Mouse (Mus musculus) limb, embryonic 11.5 days (tissue): ENCODE measurements around the gene D630045J12Rik. TPM values are rescaled to one million over a fixed set of nuclear protein-coding genes. Genes with fewer than 3 reads are reported as not detected.

Experiments used
- ATAC-seq: fragments of 200-750 bp; cut with Nextera tagmentation; 2 replicates; pipeline ENCODE4 v1.8.0; 2017; ENCODE audit warnings: low read depth; ENCODE audit not compliant: insufficient number of reproducible peaks, low FRiP score, low TSS enrichment
- DNase-seq: peaks from one replicate; pipeline ENCODE4 v3.0.0-alpha.2; 2015; ENCODE audit warnings: low spot score
- H3K27ac ChIP-seq: fragments of 300-500 bp; sonication (generic); replicated peaks from 2 replicates; pipeline ENCODE4 v1.5.1; 2014; ENCODE audit warnings: low read depth, mild to moderate bottlenecking, low read length
- H3K27me3 ChIP-seq: fragments of 300-500 bp; sonication (generic); 2 replicates; pipeline ENCODE4 v1.6.1; 2014; ENCODE audit warnings: mild to moderate bottlenecking, low read length, mixed read lengths; ENCODE audit not compliant: control insufficient read depth, insufficient read depth
- H3K36me3 ChIP-seq: fragments of 300-500 bp; sonication (generic); 2 replicates; pipeline ENCODE4 v1.6.1; 2014; ENCODE audit warnings: mild to moderate bottlenecking, low read length, moderate library complexity, mixed read lengths; ENCODE audit not compliant: control insufficient read depth, insufficient read depth
- H3K4me1 ChIP-seq: fragments of 300-500 bp; sonication (generic); 2 replicates; pipeline ENCODE4 v1.6.1; 2014; ENCODE audit warnings: low read length, mixed read lengths; ENCODE audit not compliant: control insufficient read depth, insufficient read depth
- H3K4me2 ChIP-seq: fragments of 300-500 bp; sonication (generic); 2 replicates; pipeline ENCODE4 v1.6.1; 2014; ENCODE audit warnings: low read depth, mild to moderate bottlenecking, moderate library complexity; ENCODE audit not compliant: severe bottlenecking
- H3K4me3 ChIP-seq: fragments of 300-500 bp; sonication (generic); 2 replicates; pipeline ENCODE4 v1.5.1; 2014; ENCODE audit warnings: low read depth, low read length
- H3K9ac ChIP-seq: fragments of 300-500 bp; sonication (generic); 2 replicates; pipeline ENCODE4 v1.6.1; 2014; ENCODE audit warnings: mild to moderate bottlenecking, low read length
- H3K9me3 ChIP-seq: fragments of 300-500 bp; sonication (generic); 2 replicates; pipeline ENCODE4 v1.6.1; 2016; ENCODE audit warnings: low read length; ENCODE audit not compliant: control insufficient read depth
- WGBS: fragments of 180-500 bp; shearing (Covaris S2); extraction: QIAGEN DNeasy Blood & Tissue Kit; methylation state at CpG from one replicate; pipeline ENCODE4 v1.1.7; 2014; 5-methylcytosine and 5-hydroxymethylcytosine counted together
- polyA plus RNA-seq: library from polyadenylated mRNA; unstranded; fragments of >200 nt; fragmentation: Nextera tagmentation; extraction: Ambion mirVana; gene quantifications from 2 replicates; pipeline ENCODE4 v1.2.1, GENCODE M21; 2014

The D630045J12Rik gene
- polyA plus RNA-seq, 1 experiment from 2014 or later = 11.1 TPM

GRCm38 (mm10) chr6:38264466-38264865, 10.7 kb upstream of the D630045J12Rik start:
- ATAC-seq (no peak), DNase-seq (no peak)
- Histone ChIP-seq H3K4me3 (no peak overlapping the region), H3K27me3 (no peaks in the 10 kb centered on the region), H3K4me1 (no peaks in the 10 kb centered on the region), H3K9me3 (no peaks in the 10 kb centered on the region), H3K27ac (no peak overlapping the region), H3K36me3 (no peaks in the 10 kb centered on the region), H3K9ac (no peak overlapping the region), H3K4me2 (no peak overlapping the region)
- WGBS = 75% methylated on average over 7 of the region's 7 CpGs

- no peaks in the 10 kb centered on the region for H3K36me3 ChIP-seq
- WGBS = 70% methylated on average over 5 of the region's 5 CpGs
- no peaks in the 10 kb centered on the region for H3K27me3 ChIP-seq
- no peak overlapping the region for H3K4me2 ChIP-seq
- ATAC-seq = no peak
- no peak overlapping the region for H3K4me3 ChIP-seq
- no peaks in the 10 kb centered on the region for H3K9me3 ChIP-seq
- H3K27ac ChIP-seq = no peak overlapping the region
- no peaks in the 10 kb centered on the region for H3K4me1 ChIP-seq
- no peak for DNase-seq
- no peak overlapping the region for H3K9ac ChIP-seq
Measured at GRCm38 (mm10) chr6:38263393-38264159, 9.8 kb upstream of the D630045J12Rik start.

GRCm38 (mm10) chr6:38261877-38262276, 8.1 kb upstream of the D630045J12Rik start:
- Histone ChIP-seq H3K4me2 (no peak overlapping the region), H3K9ac (no peak overlapping the region), H3K27ac (no peak overlapping the region), H3K27me3 (no peaks in the 10 kb centered on the region), H3K36me3 (no peaks in the 10 kb centered on the region), H3K9me3 (no peaks in the 10 kb centered on the region), H3K4me1 (no peaks in the 10 kb centered on the region), H3K4me3 (no peak overlapping the region)
- DNase-seq (no peak), ATAC-seq (no peak)
- 72% methylated on average over 4 of the region's 4 CpGs for whole genome bisulfite sequencing

- WGBS = 94% methylated on average over 8 of the region's 8 CpGs
- H3K9me3 ChIP-seq = no peaks in the 10 kb centered on the region
- no peaks in the 10 kb centered on the region for H3K27me3 ChIP-seq
- H3K4me2 ChIP-seq = no peak overlapping the region
- ATAC-seq (no peak), DNase-seq (no peak)
- H3K4me3 ChIP-seq = no peak overlapping the region
- H3K9ac ChIP-seq = no peak overlapping the region
- no peaks in the 10 kb centered on the region for H3K36me3 ChIP-seq
- H3K27ac ChIP-seq = no peak overlapping the region
- peaks cover 6% of the 10 kb centered on the region for H3K4me1 ChIP-seq
Measured at GRCm38 (mm10) chr6:38257506-38257905, 3.7 kb upstream of the D630045J12Rik start.

- WGBS = 87% methylated on average over 4 of the region's 4 CpGs
Measured at GRCm38 (mm10) chr6:38256793-38257192, 3.0 kb upstream of the D630045J12Rik start.

GRCm38 (mm10) chr6:38255794-38256193, 2.0 kb upstream of the D630045J12Rik start:
- no peaks in the 10 kb centered on the region for H3K27me3 ChIP-seq
- no peak overlapping the region for H3K27ac ChIP-seq
- no peak overlapping the region for H3K4me3 ChIP-seq
- no peak for ATAC-seq
- no peak overlapping the region for H3K9ac ChIP-seq
- 63% methylated on average over 2 of the region's 2 CpGs for WGBS
- H3K4me1 ChIP-seq = peaks cover 18% of the 10 kb centered on the region
- no peaks in the 10 kb centered on the region for H3K36me3 ChIP-seq
- H3K9me3 ChIP-seq = no peaks in the 10 kb centered on the region
- H3K4me2 ChIP-seq = no peak overlapping the region
- DNase-seq = no peak

More at GRCm38 (mm10) chr6:38256793-38257192, 3.0 kb upstream of the D630045J12Rik start:
- DNase-seq (no peak), ATAC-seq (no peak)
- Histone ChIP-seq H3K36me3 (no peaks in the 10 kb centered on the region), H3K9me3 (no peaks in the 10 kb centered on the region), H3K27me3 (no peaks in the 10 kb centered on the region), H3K4me1 (peaks cover 13% of the 10 kb centered on the region), H3K4me2 (no peak overlapping the region), H3K27ac (no peak overlapping the region), H3K9ac (no peak overlapping the region), H3K4me3 (no peak overlapping the region)

- DNase-seq = peak; percentile 58
Measured at GRCm38 (mm10) chr6:38252766-38253735, 758 bp downstream of the D630045J12Rik start.

GRCm38 (mm10) chr6:38252139-38252538, 1.7 kb downstream of the D630045J12Rik start:
- ATAC-seq (no peak), DNase-seq (peak; percentile 24)
- Histone ChIP-seq H3K4me2 (peak overlapping the region; percentile 71), H3K9ac (peak overlapping the region; percentile 39; the same call in 1 of the 2 replicates), H3K27me3 (no peaks in the 10 kb centered on the region), H3K27ac (no peak overlapping the region), H3K4me1 (peaks cover 25% of the 10 kb centered on the region), H3K4me3 (no peak overlapping the region), H3K36me3 (no peaks in the 10 kb centered on the region), H3K9me3 (no peaks in the 10 kb centered on the region)
- WGBS = 44% methylated on average over 10 of the region's 10 CpGs

More at GRCm38 (mm10) chr6:38252766-38253735, 758 bp downstream of the D630045J12Rik start:
- no peaks in the 10 kb centered on the region for H3K9me3 ChIP-seq
- peaks cover 24% of the 10 kb centered on the region for H3K4me1 ChIP-seq
- WGBS = 6% methylated on average over 19 of the region's 19 CpGs
- H3K4me3 ChIP-seq = peak overlapping the region; percentile 80
- H3K9ac ChIP-seq = peak overlapping the region; percentile 95
- no peaks in the 10 kb centered on the region for H3K36me3 ChIP-seq
- no peaks in the 10 kb centered on the region for H3K27me3 ChIP-seq
- H3K4me2 ChIP-seq = peak overlapping the region; percentile 71
- peak overlapping the region; percentile 56; the same call in 1 of the 2 replicates for H3K27ac ChIP-seq
- no peak for ATAC-seq
